Mouse (Mus musculus) lung, postnatal 36 days (tissue): Measurements from ENCODE around the gene Pms2.
A peak's percentile ranks its signal among the peaks of the same experiment; 100 is the strongest.

ENCODE experiments used
- DNase-seq: peaks from one replicate; pipeline ENCODE4 v3.0.0; 2022; ENCODE audit warnings: mixed read lengths

The Pms2 gene

DNA sequence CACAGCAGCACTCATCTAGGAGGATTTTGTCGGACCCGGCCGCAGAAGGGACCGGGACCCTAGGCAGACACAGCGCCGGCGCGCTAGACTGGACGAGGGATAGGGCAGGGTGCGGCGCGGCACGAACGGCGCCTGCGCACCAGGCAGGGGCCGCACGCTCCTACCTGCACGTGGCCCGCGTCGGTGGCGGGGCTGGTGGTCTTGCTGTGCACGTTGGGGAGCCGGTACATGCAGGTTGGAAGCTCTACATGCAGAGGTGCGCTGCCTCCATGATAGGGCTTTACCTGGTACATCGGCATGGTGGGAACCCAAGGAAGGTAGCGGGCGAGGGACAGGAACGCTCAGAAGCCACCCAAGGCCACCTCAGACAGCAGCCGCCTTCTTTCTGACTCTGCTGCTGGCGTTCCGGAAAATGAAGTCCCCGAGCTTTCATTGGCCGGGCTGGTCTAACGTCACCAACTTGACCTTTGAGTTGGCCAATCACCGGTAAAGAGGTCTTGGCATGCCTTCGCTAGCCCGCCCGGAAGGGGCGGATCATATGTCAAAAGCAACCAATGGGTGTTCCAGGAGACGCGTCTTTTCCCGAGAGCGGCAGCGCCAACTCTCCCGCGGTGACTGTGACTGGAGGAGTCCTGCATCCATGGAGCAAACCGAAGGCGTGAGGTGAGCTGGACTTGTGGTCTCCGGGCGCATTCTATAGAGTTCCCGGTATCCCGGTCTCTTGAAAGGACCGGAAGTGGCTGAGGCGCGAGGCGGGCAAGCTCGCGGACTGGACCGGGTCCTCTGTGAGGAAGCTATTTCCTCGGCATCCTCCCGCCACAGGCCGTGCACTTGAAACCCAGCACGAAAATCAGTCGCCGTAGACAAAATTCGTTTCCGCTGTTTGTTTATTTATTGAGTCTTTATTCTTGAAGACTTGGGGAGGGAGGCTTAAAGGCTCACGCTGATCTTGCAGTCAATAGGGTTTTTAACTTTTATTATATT is at the start of gene Pms2, which contains the start of gene Aimp2:
Pms2 (plus strand) TSS at position 548 of the 984 bp plus-strand sequence.
Aimp2 (minus strand) TSS at position 431 of the 984 bp plus-strand sequence.
- peak; percentile 99 for DNase-seq

DNA sequence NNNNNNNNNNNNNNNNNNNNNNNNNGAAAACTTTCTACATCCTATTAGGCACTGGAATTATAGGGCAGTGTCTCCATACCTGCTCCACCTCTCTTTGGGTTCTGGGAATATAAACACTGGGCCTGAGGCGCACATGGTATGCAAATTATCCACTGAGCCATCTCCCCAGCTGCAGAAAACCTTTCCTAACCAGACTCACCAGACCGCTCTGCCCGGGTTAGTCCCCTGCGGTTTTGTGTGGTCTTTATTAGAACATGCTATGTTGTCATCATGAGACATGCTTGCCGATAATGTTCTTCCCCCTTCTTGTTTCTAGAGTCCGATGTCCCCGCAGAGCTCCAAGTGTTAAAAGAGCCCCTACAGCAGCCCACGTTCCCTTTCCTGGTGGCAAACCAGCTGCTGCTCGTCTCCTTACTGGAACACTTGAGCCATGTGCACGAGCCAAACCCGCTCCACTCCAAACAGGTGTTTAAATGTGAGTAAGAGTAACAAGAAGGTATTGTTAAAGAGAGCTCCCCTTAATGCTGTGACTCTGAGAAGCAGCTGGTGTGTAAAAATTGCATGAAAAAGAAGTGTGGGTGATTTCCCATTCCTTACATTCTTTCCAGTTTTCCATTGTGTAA is 38.1 kb upstream of the Pms2 start:
- no peak for DNase-seq

DNA sequence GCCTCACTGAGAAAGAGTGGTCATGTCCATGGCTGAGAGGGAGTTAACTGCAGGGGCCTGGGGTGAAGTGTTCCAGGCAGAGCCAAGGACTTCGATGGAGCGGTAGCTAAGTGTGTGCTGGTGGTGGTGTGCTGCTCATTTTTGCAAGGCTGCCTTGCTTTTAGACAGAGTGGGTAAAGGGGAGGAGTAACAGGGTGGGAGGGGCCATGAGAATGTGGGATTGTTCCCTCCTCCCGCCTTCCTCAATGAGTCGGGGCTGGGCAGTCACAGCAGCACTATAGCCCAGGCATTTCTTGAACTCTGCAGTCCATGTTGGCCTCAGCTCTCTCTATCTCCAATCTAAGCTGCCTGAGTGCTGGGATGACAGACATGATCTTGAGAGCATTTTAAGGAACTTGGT is 35.2 kb upstream of the Pms2 start:
- DNase-seq = no peak

DNA sequence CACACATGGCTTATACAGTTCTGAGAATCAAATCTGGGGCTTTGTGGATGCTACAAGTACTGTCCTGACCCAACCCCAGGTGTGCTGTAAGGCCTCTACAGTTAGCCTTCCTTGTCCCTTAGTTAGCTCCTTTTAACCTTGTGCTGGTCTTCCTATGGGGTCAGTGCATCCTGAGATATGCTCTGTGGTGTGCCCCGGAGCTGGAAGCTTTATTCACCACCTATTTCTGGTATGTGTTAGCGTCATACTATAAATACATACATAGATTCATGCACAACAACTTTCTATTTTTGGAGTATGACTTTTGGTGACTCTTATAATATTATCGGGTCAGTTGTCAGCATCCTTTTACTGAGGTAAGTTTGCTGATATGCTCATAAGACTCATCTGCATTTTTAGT is 24.5 kb upstream of the Pms2 start:
- no peak for DNase-seq

DNA sequence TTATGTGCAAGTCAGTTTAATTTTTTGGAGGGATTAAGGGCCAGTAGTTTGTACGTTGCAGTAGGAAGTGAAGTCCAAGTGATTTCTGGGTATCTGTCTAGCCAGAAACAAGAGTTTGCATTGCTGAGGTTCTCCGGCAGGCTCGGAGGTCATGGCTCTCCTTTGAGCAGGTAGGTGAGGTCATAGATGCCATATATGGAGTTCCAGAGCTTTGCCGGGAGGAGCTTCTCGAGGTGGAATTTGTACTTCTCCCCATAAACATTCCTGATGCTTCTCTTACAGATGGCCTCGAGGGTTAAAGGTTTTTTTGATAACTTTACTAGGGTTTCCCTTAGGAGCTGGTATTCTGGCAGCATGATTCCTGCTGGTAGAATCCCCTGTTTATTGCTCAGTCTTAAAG is 19.0 kb upstream of the Pms2 start:
- DNase-seq = no peak

DNA sequence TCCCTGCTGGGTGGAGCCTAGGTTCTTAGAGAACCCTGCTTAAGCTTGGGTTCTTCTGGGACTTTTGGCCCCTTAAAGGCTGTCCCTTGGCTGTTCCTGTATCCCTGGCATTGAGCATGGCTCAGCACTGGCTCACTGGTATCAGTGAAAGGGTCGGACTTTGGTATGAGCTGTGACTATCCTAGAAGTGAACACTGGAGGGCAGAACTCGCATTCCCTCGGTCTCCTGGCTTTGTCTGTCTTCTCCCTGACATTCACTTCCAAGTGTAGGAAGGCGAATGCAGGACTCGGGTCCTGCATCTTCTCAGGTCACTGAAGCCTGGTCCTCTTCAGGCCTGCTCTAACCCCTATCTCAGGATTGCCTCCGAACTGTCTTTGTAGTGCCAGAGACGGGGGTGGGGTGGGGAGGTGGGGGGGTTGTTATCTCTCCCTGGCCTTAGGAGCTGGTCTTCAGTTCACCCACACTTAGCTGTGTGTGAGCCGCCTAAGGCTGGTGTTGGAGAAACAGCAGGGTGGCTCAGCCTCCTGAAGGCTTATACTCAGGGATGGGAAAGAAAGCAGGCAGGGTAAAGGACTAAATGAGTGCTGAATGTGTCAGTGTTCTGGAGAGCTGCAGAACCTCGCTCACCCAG is 17.4 kb upstream of the Pms2 start:
- no peak for DNase-seq

DNA sequence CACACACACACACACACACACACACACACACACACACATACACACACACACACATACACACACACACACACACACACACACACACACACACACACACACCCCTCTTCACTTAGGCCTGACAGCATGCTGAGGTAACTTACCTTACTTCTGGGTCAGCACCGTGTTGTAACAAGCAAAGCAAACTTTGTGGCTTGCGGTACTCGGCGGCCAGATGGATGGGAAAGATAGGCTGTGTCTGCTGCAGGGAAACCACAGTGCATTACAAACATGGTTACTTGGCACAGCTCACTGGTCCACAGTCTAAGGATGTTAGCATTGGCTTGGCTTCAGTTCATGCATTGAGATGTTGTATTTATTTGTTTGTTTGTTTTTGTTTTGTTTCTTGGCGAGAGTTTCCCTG is 16.4 kb upstream of the Pms2 start:
- DNase-seq = peak; percentile 12

DNA sequence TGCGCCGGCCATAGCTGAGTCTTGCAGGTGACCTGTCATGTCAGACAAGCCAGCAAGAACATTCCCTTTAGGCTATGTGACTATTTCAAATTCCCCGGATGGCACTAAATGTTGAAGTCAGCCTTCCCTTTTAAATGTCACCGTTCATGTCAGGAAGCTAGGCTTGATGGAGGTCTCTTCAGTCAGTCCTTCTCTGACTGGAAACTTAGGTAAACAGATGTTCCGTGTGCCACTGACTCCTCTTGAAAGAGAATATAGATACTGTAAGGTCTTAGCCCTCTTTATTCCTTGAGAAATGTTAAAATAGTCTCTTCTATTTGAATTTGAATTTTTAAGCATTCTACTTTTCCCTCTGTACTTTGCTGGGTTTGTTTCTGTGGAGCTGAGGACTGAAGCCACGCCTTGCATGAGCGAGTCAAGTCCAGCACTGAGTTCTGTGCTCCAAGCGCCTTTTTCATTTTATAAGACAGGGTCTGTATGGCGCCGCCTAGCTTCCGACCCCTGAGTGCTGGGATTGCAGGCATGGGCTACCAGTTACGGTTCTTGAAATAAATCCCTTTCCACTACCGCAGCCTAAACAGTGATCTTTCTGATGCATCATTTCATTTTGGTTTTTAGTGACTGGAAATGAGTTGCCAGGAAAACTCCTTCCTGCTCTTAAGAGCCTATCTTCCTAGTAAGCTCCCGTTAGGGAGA is 12.0 kb upstream of the Pms2 start, which contains the start of gene Ankrd61:
Ankrd61 (minus strand) TSS at position 51 of the 696 bp plus-strand sequence.
- DNase-seq = no peak

DNA sequence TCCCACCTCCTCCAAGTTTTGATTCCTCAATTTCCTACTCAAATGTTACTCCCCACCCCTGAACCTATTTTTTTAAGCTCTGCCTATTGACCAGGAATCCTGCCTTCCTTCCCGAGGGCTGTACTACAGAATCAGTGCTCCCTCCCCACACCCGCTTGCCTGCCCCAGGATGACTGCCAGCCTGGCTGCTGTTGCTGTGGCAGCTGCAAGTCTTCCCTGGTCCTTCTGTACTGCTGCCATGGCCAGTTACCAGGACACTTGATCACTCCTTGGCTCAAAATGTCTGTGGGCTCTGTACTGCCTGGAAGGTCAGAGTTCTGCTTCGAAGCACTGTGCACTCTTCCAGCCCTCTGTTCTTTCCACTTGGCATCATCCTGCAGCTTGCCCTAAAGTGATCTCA is 7.7 kb upstream of the Pms2 start:
- DNase-seq = peak; percentile 20

DNA sequence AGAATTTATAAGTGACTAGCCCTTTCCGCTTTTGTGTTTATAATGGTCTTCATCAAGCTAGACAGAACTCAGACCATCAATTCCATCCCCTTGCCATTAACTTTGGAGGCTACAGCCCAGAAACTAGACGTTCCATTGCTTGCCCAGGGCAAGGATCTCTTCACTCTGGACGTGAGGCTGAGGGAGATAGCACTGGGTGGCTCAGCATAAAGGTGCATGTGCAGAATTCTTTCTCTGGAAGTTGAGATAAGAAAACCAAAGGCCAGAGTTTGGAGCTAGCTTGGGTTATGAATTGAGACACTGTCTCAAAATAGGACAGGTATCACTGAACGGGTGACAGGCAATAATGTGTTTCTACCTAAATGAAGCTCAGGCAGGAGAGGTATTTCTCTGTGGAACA is 6.0 kb upstream of the Pms2 start:
- no peak for DNase-seq

DNA sequence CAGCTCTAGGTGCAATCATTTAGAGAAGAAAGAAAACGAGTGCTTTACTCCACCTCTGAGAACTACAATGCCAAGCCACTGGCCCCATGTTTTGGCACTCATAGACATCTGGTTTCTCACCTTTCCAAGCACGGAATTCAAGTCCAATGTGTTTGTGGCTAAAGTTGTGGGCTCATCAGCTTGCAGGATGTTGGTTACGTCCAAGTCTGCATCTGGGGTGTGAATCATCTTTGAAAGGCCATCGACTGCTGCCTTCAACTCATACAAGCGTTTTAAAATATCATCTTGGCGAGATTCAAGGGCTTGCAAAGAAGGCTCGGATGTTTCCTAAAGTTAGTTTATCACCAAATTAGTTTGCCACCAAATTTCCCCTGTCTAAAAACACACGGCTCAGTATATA is 3.3 kb upstream of the Pms2 start:
- no peak for DNase-seq

DNA sequence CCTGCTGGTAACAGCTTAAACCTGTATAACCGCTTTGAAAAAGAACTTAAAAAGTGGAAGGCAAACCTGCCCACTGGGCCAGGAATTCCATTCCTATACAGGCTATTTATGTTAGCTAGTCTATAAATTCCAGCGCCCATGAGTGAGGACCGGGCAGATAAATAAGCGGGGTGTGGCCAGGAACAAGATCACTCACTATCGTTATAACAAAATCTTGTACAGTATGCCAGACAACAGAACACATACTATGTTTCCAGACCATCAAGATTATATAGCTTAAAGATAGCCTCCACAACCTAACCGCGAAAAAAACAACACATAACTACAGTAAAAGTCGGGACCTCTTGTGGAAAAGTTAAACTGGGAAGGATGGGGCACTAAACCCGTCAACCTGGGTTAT is 838 bp upstream of the Pms2 start:
- DNase-seq = no peak

DNA sequence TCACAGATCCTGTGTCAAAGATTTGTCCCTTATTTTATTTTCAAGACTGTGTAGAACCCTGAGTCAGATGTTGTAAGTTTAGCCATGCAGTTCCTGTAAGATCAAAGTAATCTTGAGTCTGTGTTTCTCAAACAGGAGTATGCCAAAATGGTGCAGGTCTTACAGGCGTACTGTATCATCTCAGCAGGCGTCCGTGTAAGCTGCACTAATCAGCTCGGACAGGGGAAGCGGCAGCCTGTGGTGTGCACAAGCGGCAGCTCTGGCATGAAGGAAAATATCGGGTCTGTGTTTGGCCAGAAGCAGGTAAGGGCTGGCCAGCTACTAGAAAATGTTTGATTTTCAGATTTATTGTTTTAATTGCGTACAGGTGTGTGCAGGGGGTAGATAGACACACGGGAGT is 6.5 kb downstream of the Pms2 start:
- no peak for DNase-seq

DNA sequence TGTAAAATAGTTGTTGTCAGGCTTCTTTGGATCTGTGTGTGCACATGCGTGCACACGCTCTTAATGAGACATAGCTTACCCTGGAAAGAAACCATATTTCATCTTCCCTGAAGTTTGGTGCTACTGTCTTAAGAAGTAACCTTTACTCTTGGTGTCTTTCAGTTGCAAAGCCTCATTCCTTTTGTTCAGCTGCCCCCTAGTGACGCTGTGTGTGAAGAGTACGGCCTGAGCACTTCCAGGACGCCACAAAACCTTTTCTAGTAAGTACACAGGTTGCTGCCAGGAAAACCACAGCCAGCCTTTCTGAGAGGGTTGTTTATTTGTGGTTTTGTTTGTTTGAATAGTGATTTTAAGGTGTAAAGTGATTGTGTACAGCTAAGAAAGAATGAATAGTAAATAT is 7.7 kb downstream of the Pms2 start:
- DNase-seq = peak; percentile 87

DNA sequence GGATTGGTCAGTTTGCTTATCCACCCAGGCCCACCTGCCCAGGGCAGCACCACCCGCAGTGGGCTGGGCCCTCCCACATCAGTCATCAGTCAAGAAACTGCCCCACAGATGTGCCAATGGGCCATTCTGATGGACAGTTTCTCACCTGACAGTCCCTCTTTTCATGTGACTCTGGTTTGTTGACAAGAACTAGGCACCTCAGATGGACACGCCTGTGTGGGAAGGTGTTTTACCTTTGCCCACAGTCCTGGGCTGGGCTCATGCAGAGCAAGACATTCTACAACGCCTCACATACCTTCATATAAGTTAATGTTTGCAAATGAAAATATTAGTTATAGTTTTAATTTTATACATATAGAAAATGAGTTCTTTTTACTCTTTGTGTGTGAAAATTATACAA is 8.4 kb downstream of the Pms2 start:
- DNase-seq = no peak

DNA sequence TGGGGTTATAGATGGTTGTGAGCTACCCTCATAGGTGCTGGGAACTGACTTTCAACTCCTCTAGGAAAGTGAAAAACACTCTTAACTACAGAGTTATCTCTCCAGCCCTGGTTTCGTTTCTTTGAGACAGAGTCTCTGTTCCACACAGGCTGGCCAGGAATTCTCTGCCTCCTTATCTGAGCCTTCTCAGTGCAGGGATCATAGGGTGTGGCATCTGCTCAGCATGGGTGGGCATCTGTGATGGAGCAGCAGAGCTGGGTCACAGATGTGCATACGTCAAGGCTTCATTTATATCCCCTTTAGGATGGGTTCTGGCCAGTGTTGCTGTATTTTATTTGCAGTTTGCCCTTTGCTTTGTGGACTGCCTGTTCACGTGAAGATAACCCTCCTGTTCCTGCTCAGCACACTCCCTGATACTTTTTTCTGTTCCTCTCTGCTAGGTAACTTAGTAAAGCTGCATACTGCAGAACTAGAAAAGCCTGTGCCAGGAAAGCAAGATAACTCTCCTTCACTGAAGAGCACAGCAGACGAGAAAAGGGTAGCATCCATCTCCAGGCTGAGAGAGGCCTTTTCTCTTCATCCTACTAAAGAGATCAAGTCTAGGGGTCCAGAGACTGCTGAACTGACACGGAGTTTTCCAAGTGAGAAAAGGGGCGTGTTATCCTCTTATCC is 15.2 kb downstream of the Pms2 start:
- DNase-seq = no peak

DNA sequence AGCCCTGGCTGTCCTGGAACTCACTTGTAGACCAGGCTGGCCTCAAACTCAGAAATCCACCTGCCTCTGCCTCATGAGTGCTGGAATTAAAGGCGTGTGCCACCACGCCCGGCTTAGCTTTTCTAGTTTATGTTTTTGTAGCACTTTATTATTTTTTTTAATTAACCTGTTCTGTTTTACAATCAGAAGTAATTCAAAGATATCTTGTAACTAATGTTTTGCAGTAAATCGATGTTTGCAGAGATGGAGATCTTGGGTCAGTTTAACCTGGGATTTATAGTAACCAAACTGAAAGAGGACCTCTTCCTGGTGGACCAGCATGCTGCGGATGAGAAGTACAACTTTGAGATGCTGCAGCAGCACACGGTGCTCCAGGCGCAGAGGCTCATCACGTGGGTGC is 18.1 kb downstream of the Pms2 start, which contains the start of gene Gm42421:
Gm42421 (plus strand) TSS at position 301 of the 400 bp plus-strand sequence.
- DNase-seq = no peak

DNA sequence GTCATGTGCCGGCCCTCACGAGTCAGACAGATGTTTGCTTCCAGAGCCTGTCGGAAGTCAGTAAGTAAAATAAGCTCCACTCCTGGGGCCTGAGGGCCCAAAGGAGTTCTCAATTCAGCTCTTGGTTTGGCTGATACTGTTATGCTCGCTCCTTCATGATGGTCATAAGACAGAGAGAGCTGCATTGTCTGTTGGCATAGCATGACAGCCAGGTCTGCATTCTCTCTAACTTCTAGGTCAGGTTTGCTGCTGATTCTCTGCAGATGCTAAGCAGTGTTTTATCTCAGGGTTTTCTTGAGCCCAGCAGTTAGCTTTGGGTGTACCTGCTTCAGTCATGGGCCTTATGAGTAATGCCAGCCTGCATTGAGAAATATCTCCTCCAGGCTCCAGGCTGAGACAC is 19.5 kb downstream of the Pms2 start:
- DNase-seq = no peak

DNA sequence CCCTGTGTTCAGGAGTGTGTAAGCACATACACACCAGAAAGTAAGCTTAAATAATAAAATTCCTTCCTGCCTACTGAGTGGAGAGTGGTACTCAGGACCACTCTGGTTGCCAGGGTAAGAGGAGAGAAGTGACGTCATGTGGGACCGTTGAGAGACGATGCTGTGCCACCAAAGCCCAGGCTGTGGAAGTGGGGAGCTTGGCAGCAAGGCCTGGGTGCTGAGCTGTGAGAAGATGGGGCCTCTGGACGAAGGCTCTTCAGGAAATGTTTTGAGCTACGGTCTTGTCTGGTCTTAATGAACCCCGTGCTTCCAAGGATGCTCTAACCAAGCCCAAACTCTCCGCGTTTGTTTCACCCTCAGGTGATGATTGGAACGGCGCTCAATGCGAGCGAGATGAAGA is 20.9 kb downstream of the Pms2 start:
- no peak for DNase-seq

DNA sequence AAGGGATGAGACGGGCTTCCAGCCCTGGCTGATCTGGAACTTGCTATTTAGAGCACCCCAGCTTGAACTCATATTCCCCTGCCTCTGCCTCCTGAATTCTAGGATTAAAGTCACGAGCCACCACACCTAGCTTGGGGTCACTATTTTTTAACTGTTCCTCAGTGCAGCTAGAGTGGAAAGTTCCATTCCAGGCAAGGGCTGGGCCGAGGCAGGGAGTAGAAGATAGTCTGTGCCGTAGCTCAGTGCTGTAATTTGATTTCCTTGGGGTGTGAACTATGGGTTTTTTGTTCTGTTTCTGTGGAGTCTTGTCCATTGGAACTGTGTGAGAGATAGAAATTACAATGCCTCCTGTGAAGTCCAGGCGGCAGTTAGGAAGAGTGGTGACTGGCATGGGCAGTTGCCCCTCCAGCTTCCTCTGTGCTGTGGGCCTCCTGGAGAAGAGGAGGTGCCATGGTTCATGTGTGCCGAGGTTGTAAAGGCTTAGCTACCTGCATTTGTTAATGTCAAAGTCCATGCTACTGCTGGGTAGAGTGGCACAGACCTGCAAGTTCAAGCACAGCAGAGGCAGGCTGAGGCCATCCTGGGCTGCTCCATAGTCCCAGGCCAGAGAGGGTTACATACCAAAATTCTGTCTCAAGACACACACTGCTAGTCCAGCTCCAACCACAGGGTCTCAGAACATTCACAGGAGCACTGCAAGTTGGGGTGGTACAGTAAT is 22.3 kb downstream of the Pms2 start:
- DNase-seq = no peak

DNA sequence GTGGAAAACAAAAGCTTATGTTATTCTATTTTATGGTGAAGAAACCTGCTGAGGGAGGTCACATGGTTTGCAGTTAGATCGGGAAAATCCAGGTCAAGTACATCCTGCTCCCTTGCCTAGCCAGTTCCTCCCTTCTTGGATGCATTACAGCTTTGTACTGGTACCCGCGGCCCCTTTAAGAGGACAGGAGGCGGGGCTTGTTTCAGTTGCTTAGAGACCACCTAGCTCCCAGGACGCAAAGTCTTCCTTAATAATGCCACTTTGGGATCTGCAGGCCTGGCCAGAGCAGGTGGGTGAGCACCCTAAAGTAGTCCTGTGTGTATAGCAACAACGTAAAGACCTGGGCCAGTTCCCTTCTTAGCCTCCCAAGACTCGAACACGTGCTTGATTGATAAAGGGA is 23.1 kb downstream of the Pms2 start, which contains the start of gene Rsph10b:
Rsph10b (plus strand) TSS at position 205 of the 400 bp plus-strand sequence.
- DNase-seq = peak; percentile 70

DNA sequence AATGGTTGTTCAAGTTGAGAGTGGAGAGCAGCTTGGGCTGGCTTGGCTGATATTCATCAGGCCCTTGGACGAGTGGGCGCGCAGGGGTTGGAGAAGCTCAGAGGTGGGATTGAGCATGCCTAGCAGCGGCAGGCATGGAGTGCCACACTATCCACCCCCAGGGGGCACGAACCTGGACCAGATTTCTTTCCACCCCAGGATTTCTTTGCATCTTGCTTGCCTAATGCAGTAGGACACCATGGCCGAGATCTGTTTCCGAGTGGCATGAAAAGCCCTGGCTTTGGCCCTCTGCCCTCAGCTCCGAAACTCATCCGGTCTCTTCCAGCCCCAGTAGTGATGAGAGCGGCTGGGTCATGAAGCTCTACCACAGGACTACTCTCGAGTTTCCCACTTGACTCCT is 23.6 kb downstream of the Pms2 start:
- no peak for DNase-seq
